Mouse (Mus musculus): ENCODE measurements at regions not wholly inside any gene's neighbourhood (a gene's known extent, or its start where the extent isn't known, plus 50 kb on each side); places are given as distances from the start of the nearest gene placed in this dataset.
A peak's percentile ranks its signal among the peaks of the same experiment; 100 is the strongest.
"Not testable (repeated sequence)": the region's sequence is repeated elsewhere in the genome, so short reads cannot be mapped to it uniquely, and the experiment has no call there.

DNA sequence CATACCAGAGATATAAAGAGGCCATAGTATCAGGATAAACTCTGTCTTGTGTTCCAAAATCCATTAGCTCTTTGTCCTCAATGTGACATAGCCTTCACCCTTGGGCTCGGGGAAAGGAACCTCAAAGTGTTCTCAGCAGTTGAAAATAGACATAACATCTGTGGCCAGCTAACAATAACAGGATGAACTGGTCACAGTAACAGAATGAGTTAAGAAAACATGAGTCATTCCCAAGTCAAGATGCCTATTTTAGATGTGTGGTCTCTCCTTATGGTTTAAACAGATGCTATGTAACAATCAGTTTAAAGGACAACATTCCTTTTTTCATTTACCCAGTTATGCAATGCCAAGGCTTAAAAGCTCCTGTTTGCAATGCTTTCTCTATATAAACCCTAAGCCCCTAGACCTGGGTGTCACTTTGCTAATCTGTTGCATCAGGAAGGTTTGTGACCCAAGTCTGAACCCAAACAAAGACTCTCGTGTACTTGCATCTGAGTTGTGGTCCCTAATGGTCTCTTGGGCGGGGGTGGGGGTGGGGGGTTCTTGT, 920.5 kb upstream of the Dsel start:
- DNase-seq (ENCODE audit: low read depth, low spot score): peak; percentile 9

DNA sequence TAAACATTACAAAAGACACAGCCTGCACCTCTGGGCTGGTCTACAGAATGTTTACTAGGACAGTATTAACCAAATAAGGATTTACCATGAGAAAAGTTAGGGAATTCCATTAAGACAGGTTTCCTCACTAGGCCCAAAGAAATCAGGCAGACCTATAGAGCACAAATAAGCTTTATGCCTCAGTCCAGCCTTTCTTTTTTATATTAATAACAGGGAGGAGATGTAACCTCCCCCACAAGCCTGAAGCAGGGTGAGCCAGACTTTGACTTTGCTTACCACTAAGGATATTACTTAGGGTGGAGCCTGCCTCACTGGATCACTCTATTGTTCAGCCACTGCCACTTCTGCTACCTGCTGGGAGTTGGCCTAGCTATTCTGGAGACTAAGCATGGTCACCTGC, 915.1 kb upstream of the Dsel start:
- no peak for DNase-seq (ENCODE audit: low read depth, low spot score)

DNA sequence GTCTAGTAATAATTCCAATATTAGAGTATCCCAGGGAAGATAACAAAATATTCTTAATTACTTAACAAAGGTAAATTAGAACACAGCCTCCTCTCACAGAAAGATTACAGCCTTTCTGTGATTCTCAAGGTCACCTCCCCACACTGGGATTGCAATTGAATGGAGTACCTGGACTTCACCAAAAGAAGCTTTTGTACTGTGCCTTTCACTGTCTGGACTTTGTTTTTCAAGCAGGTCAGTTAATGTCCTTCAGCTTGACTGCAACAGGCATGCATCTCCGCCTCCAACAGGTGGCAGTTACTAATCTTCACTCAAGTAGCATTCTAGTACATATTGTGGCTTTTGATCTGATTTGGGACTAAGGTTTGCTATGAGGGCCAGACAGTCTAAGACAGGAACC, 913.8 kb upstream of the Dsel start:
- no peak for DNase-seq (ENCODE audit: low read depth, low spot score)

DNA sequence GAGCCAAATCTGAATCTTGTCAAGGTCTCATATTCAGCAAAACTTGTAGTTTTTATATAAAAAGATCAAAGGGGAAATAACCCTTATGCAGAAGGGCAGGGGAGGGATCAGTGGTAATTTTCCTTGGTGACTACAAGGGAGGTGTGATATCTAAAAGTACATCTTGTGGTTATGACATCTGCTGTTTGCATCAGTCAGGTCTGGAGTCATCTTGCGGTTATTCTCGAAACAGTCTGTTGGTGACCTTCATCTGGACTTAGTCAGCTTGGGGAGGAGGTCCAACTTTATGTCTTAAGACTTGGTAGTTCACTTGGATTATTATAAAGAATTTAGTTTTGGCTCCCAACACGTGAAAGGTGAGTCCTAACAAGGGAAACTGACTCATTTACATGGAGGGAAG, 885.9 kb upstream of the Dsel start:
- DNase-seq (ENCODE audit: low read depth, low spot score): not testable (repeated sequence)

DNA sequence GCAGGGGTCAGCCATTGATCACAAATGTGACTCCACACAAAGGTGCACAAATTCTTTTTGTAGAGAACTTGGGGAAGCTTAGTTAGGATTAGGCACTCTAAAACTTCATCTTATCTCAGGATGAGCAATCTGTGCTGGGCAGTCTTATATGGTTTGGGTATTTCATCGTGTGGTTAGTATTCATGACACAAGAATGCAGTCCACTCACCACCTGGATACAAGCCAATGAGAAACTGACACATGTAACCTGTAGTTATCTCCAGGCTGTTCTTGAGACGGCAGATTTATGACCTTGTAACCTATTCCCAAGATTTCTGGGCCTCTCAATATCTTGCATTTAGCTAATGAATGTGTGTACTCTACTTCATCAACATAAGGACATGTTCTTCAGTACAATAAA, 883.8 kb upstream of the Dsel start:
- DNase-seq (ENCODE audit: low read depth, low spot score): no peak

DNA sequence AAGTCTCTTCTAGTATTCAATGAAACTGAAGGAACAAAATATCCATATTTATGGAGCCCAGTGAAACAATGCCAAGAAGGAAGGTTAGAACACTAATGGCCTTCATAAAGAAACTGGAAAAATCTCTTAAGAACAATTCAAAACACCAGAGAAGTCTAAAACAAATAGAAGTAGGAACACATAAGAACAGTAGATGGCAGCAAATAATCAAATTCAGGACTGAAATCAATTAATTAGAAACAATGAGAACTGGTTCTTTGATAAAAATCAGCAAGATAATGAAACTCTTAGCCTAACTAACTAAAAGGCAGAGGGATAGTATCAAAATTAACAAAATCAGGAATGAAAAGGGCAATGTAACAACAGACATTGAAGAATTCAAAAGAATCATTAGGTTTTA, 839.2 kb upstream of the Dsel start:
- DNase-seq (ENCODE audit: low read depth, low spot score): no peak

DNA sequence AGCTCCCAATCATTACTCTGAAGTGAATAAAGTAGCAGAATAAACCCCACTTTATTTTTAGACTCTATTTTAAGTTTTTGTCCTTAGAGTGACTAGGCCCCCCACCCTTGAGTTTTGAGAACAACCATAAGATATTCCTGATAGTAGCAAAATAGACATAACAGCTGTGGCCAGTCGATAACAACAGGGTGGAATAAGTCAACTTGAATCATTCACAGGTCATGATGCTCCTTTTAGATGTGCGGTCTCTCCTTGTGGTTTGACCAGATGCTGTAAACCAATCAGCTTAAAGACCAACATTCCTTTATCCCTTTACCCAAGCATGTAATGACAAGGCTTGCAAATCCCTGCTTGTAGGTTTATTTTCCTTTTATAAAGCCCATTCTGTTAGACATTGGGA, 794.2 kb upstream of the Dsel start:
- DNase-seq (ENCODE audit: low read depth, low spot score): no peak

DNA sequence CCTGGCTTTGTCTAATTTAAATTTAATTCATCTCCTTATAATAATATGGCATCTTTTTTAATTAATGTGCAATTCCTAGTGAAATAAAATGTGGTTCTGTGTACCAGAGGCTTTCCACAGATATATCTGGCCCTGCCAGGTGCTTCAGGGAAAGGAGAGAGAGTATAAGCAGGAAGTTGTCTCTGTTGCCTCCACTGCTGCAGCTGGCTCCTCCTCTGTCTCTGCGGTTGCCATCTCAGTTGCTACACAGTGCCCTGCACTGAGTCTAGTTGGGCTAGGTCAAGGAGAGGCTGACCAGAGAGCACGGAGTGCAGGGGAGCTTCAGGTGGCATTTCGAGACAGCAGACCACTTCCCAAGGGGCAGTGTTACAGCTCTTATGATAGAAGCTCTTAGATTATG, 773.6 kb upstream of the Dsel start:
- no peak for DNase-seq (ENCODE audit: low read depth, low spot score)

All from mesoderm, embryonic 11.5 days (tissue).